Mouse (Mus musculus): ENCODE data around the gene Kirrel3. TPM values are rescaled to one million over a fixed set of nuclear protein-coding genes. Genes with fewer than 3 reads are reported as not detected.

Kirrel3 gene
- total RNA-seq (2021), result 10 to 100 TPM; 77.0 to 80.1 TPM

GRCm38 (mm10) chr9:34485759-34486431 is at the start of gene Kirrel3:
TSS of gene Kirrel3 (plus strand) at chr9:34485894.
- intact Hi-C loops (cut with DNase I), result loop anchor here (5.0 to 10.0 kb wide), 3 partner anchors 281 to 531 kb away; no protein-coding TSS in a partner anchor
- DNase-seq (ENCODE audit: extremely low spot score in 1 of 2, low spot score in 2 of 2), result peak; percentile 69 to 76

- intact Hi-C loops (cut with DNase I), result no loop called here
- no peak for DNase-seq (ENCODE audit: extremely low spot score in 1 of 2, low spot score in 2 of 2)
These were observed 45.0 kb upstream of the Kirrel3 start for GRCm38 (mm10) chr9:34440721-34441120.

GRCm38 (mm10) chr9:34443950-34444349 is 41.7 kb upstream of the Kirrel3 start:
- no peak for DNase-seq (ENCODE audit: extremely low spot score in 1 of 2, low spot score in 2 of 2)

GRCm38 (mm10) chr9:34446497-34447350 is 39.0 kb upstream of the Kirrel3 start:
- intact Hi-C loops (cut with DNase I), result no loop called here
- DNase-seq (ENCODE audit: extremely low spot score in 1 of 2, low spot score in 2 of 2), result no peak

More at GRCm38 (mm10) chr9:34443950-34444349, 41.7 kb upstream of the Kirrel3 start:
- intact Hi-C loops (cut with DNase I), result no loop called here

- DNase-seq (ENCODE audit: extremely low spot score in 1 of 2, low spot score in 2 of 2), result no peak
- intact Hi-C loops (cut with DNase I), result no loop called here
These were observed 38.0 kb upstream of the Kirrel3 start for GRCm38 (mm10) chr9:34447736-34448135.

GRCm38 (mm10) chr9:34448467-34448866 is 37.2 kb upstream of the Kirrel3 start:
- DNase-seq (ENCODE audit: extremely low spot score in 1 of 2, low spot score in 2 of 2), result no peak
- intact Hi-C loops (cut with DNase I), result no loop called here

- peak in 1 of 2 experiments; percentile 18 for DNase-seq (ENCODE audit: extremely low spot score in 1 of 2, low spot score in 2 of 2)
- intact Hi-C loops (cut with DNase I), result no loop called here
These were observed 27.5 kb upstream of the Kirrel3 start for GRCm38 (mm10) chr9:34458189-34458588.

- intact Hi-C loops (cut with DNase I), result no loop called here
- no peak for DNase-seq (ENCODE audit: extremely low spot score in 1 of 2, low spot score in 2 of 2)
These were observed 25.7 kb upstream of the Kirrel3 start for GRCm38 (mm10) chr9:34459968-34460367.

GRCm38 (mm10) chr9:34463666-34464065 is 22.0 kb upstream of the Kirrel3 start:
- intact Hi-C loops (cut with DNase I), result no loop called here
- DNase-seq (ENCODE audit: extremely low spot score in 1 of 2, low spot score in 2 of 2), result no peak

- no peak for DNase-seq (ENCODE audit: extremely low spot score in 1 of 2, low spot score in 2 of 2)
- intact Hi-C loops (cut with DNase I), result no loop called here
These were observed 19.6 kb upstream of the Kirrel3 start for GRCm38 (mm10) chr9:34466058-34466457.

- intact Hi-C loops (cut with DNase I), result no loop called here
- no peak for DNase-seq (ENCODE audit: extremely low spot score in 1 of 2, low spot score in 2 of 2)
These were observed 16.5 kb upstream of the Kirrel3 start for GRCm38 (mm10) chr9:34469180-34469579.

- intact Hi-C loops (cut with DNase I), result no loop called here
These were observed 9.5 kb upstream of the Kirrel3 start for GRCm38 (mm10) chr9:34476206-34476605.

GRCm38 (mm10) chr9:34478494-34478893 is 7.2 kb upstream of the Kirrel3 start:
- intact Hi-C loops (cut with DNase I), result no loop called here
- DNase-seq (ENCODE audit: extremely low spot score in 1 of 2, low spot score in 2 of 2), result no peak

More at GRCm38 (mm10) chr9:34476206-34476605, 9.5 kb upstream of the Kirrel3 start:
- DNase-seq (ENCODE audit: extremely low spot score in 1 of 2, low spot score in 2 of 2), result no peak

- intact Hi-C loops (cut with DNase I), result loop anchor here (10.0 kb wide), 1 partner anchor 278 kb away; no protein-coding TSS in a partner anchor
- DNase-seq (ENCODE audit: extremely low spot score in 1 of 2, low spot score in 2 of 2), result no peak
These were observed 2.5 kb upstream of the Kirrel3 start for GRCm38 (mm10) chr9:34483236-34483635.

- intact Hi-C loops (cut with DNase I), result loop anchor here (5.0 to 10.0 kb wide), 3 partner anchors 280 to 533 kb away; no protein-coding TSS in a partner anchor
- no peak for DNase-seq (ENCODE audit: extremely low spot score in 1 of 2, low spot score in 2 of 2)
These were observed 1.0 kb upstream of the Kirrel3 start for GRCm38 (mm10) chr9:34484665-34485064.

- intact Hi-C loops (cut with DNase I), result loop anchor here (5.0 to 10.0 kb wide), 3 partner anchors 283 to 529 kb away; no protein-coding TSS in a partner anchor
- DNase-seq (ENCODE audit: extremely low spot score in 1 of 2, low spot score in 2 of 2), result no peak
These were observed 2.6 kb downstream of the Kirrel3 start for GRCm38 (mm10) chr9:34488267-34488666.

- intact Hi-C loops (cut with DNase I), result loop anchor here (5.0 to 10.0 kb wide), 3 partner anchors 284 to 528 kb away; no protein-coding TSS in a partner anchor
- DNase-seq (ENCODE audit: extremely low spot score in 1 of 2, low spot score in 2 of 2), result peak; percentile 75 to 76
These were observed 3.1 kb downstream of the Kirrel3 start for GRCm38 (mm10) chr9:34488700-34489315.

- intact Hi-C loops (cut with DNase I), result loop anchor here (5.0 to 10.0 kb wide), 3 partner anchors 285 to 528 kb away; no protein-coding TSS in a partner anchor
- no peak for DNase-seq (ENCODE audit: extremely low spot score in 1 of 2, low spot score in 2 of 2)
These were observed 3.6 kb downstream of the Kirrel3 start for GRCm38 (mm10) chr9:34489316-34489710.

- DNase-seq (ENCODE audit: extremely low spot score in 1 of 2, low spot score in 2 of 2), result no peak
- intact Hi-C loops (cut with DNase I), result loop anchor here (2.0 to 10.0 kb wide), 7 partner anchors 175 to 1229 kb away; no protein-coding TSS in a partner anchor
These were observed 4.1 kb downstream of the Kirrel3 start for GRCm38 (mm10) chr9:34489760-34490159.

Measured in left cerebral cortex, postnatal 10 days (tissue).